Mouse (Mus musculus) MEL (cell line): ENCODE results near the gene Gpr137.

Source experiments
- CHD2 ChIP-seq: IDR thresholded peaks from 2 replicates; pipeline ENCODE4 v1.6.1; 2011; ENCODE audit warnings: low read length, improper control_type of control experiment
- CTCF ChIP-seq, 3 experiments: IDR thresholded peaks in 2 of 3; conservative IDR thresholded peaks in 1 of 3; 2 replicates each; pipeline ENCODE4 v1.5.1; 2011 to 2012; ENCODE audit warnings: low read length in 3 of 3, low read depth in 2 of 3, mild to moderate bottlenecking in 2 of 3, improper control_type of control experiment in 1 of 3, inconsistent platforms in 1 of 3, mixed read lengths in 1 of 3, moderate library complexity in 1 of 3; ENCODE audit not compliant: control insufficient read depth in 1 of 3, insufficient read depth in 1 of 3, poor library complexity in 1 of 3, severe bottlenecking in 1 of 3
- ZNF384 ChIP-seq: IDR thresholded peaks from 2 replicates; pipeline ENCODE4 v1.6.1; 2012; ENCODE audit warnings: low read depth, mild to moderate bottlenecking, inconsistent platforms, low read length, improper control_type of control experiment

GRCm38 (mm10) chr19:6969665-6970381 is 27.5 kb upstream of the Gpr137 start:
- TF ChIP-seq CHD2, result no peak
- TF ChIP-seq CTCF (IDR thresholded peaks at IDR 0.05 in 2 of 3, conservative IDR thresholded peaks at IDR 0.05 in 1 of 3; ENCODE audit: control insufficient read depth in 1 of 3, insufficient read depth in 1 of 3, low read depth in 2 of 3, low read length in 3 of 3, poor library complexity in 1 of 3, severe bottlenecking in 1 of 3), result peak; percentile 52 to 89 (median 60)
- no peak for TF ChIP-seq ZNF384
